10 mouse cellular contexts compared by ENCODE assay signal in genomic region chr5:64536393-64537112, GRCm38 (mm10).
DNase-seq lines count a peak whose midpoint lies in the region; ATAC-seq and TF ChIP-seq lines count a peak whose summit lies in the region.
"Had no signal": no experiment of that assay in that cellular context is flagged by ENCODE, and none has a peak within 500 bp of the region (broad histone marks: within the 10 kb centered on the region; RNA-seq: fewer than 3 reads in every experiment).

No protein-coding gene starts in this region.

- 64% methylated on average over 20 of the region's 20 CpGs for WGBS in kidney, adult 2 months
- 54% methylated on average over 20 of the region's 20 CpGs for WGBS in heart, embryonic 12.5 days

- no peak for TF ChIP-seq CTCF in kidney, adult 2 months (conservative IDR thresholded peaks at IDR 0.05; ENCODE audit: insufficient read depth, insufficient read length, low read depth, low read length)

- H3K36me3 ChIP-seq in kidney, adult 2 months (ENCODE audit: control insufficient read depth, insufficient read depth, low read length) = no peaks in the 10 kb centered on the region
- H3K36me3 ChIP-seq in heart, embryonic 12.5 days = no peaks in the 10 kb centered on the region

- H3K9me3 ChIP-seq in heart, embryonic 12.5 days (replicated peaks) = no peaks in the 10 kb centered on the region

- TF ChIP-seq POLR2A in kidney, adult 2 months (IDR thresholded peaks at IDR 0.05; ENCODE audit: low read depth, low read length) = no peak

- DNase-seq in kidney, adult 2 months = peak; percentile 21
- no peak for DNase-seq in kidney, adult 18-20 months
- DNase-seq in adrenal gland, adult 8-10 months = peak; percentile 36
- peak; percentile 34 to 42 for DNase-seq in layer of hippocampus, postnatal 10 days (ENCODE audit: low spot score in 2 of 2)
- DNase-seq in testis, postnatal 10 days (ENCODE audit: low spot score) = peak; percentile 82
- DNase-seq in B cell, adult 2 months = no peak
- DNase-seq in thymus, postnatal 10 days (ENCODE audit: low spot score in 2 of 2) = no peak

- peaks cover 7% of the 10 kb centered on the region for H3K4me1 ChIP-seq in kidney, adult 2 months (ENCODE audit: control insufficient read depth, insufficient read depth, low read length)
- H3K4me1 ChIP-seq in heart, embryonic 12.5 days (replicated peaks) = peaks cover 9% of the 10 kb centered on the region; the same call in 1 of the 2 replicates

- ATAC-seq in heart, embryonic 12.5 days (ENCODE audit: insufficient number of reproducible peaks, low FRiP score) = peak; percentile 42

- H3K4me3 ChIP-seq in kidney, adult 2 months (ENCODE audit: insufficient read depth, low read depth, low read length) = no peak overlapping the region
- H3K4me3 ChIP-seq in heart, embryonic 12.5 days = no peak overlapping the region

- H3K27me3 ChIP-seq in kidney, adult 2 months (replicated peaks; ENCODE audit: control insufficient read depth, insufficient read depth, low read length) = no peaks in the 10 kb centered on the region
- no peaks in the 10 kb centered on the region for H3K27me3 ChIP-seq in heart, embryonic 12.5 days (replicated peaks)
- H3K27me3 ChIP-seq: CH12.LX had no signal

- no peak overlapping the region for H3K9ac ChIP-seq in heart, embryonic 12.5 days

- no peak overlapping the region for H3K27ac ChIP-seq in kidney, adult 2 months (ENCODE audit: insufficient read depth, low read depth, low read length)
- H3K27ac ChIP-seq in heart, embryonic 12.5 days (ENCODE audit: poor library complexity, severe bottlenecking) = 0 out of 2 replicates have a peak overlapping the region, but pooled peaks have one; percentile 5
- H3K27ac ChIP-seq: macrophage had no signal

- no peak overlapping the region for H3K4me2 ChIP-seq in heart, embryonic 12.5 days

Comparison
In these comparisons a context has a peak if more than half of its experiments do, and no peak if none do; other contexts are left out.
1. DNase-seq: peak in kidney, adult 2 months (single experiment), adrenal gland, adult 8-10 months (single experiment), layer of hippocampus, postnatal 10 days (2 of 2) and testis, postnatal 10 days (single experiment); none in kidney, adult 18-20 months (single experiment), B cell, adult 2 months (0 of 2) and thymus, postnatal 10 days (0 of 2).